Mouse (Mus musculus) limb, embryonic 14.5 days (tissue): ENCODE measurements around the gene Ephb1. TPM values are rescaled to one million over a fixed set of nuclear protein-coding genes. Genes with fewer than 3 reads are reported as not detected.

Experiments used
- ATAC-seq: fragments of 200-750 bp; cut with Nextera tagmentation; 2 replicates; pipeline ENCODE4 v1.8.0; 2017; ENCODE audit warnings: low read depth, moderate number of reproducible peaks, moderate TSS enrichment; ENCODE audit not compliant: low FRiP score
- DNase-seq: peaks from one replicate; pipeline ENCODE4 v3.0.0-alpha.2; 2015; ENCODE audit warnings: low spot score
- H3K27ac ChIP-seq: fragments of 300-500 bp; sonication (generic); replicated peaks from 2 replicates; pipeline ENCODE4 v1.5.1; 2014; ENCODE audit warnings: low read depth, mild to moderate bottlenecking, low read length, moderate library complexity, mixed read lengths
- H3K27me3 ChIP-seq: fragments of 300-500 bp; sonication (generic); 2 replicates; pipeline ENCODE4 v1.6.1; 2014; ENCODE audit warnings: low read length, mixed read lengths; ENCODE audit not compliant: control insufficient read depth, insufficient read depth
- H3K36me3 ChIP-seq: fragments of 300-500 bp; sonication (generic); 2 replicates; pipeline ENCODE4 v1.6.1; 2014; ENCODE audit warnings: mild to moderate bottlenecking, low read length, moderate library complexity, mixed read lengths; ENCODE audit not compliant: control insufficient read depth, insufficient read depth
- H3K4me1 ChIP-seq: fragments of 300-500 bp; sonication (generic); 2 replicates; pipeline ENCODE4 v1.6.1; 2014; ENCODE audit warnings: antibody characterized with exemption, low read length, mixed read lengths; ENCODE audit not compliant: control insufficient read depth, insufficient read depth
- H3K4me2 ChIP-seq: fragments of 300-500 bp; sonication (generic); replicated peaks from 2 replicates; pipeline ENCODE4 v1.6.1; 2014; ENCODE audit warnings: low read depth, mild to moderate bottlenecking, low read length, moderate library complexity; ENCODE audit not compliant: severe bottlenecking
- H3K4me3 ChIP-seq: fragments of 300-500 bp; sonication (generic); replicated peaks from 2 replicates; pipeline ENCODE4 v1.5.1; 2014; ENCODE audit warnings: low read length
- H3K9ac ChIP-seq: fragments of 300-500 bp; sonication (generic); 2 replicates; pipeline ENCODE4 v1.6.1; 2014; ENCODE audit warnings: mild to moderate bottlenecking, low read depth, low read length, moderate library complexity; ENCODE audit not compliant: severe bottlenecking
- H3K9me3 ChIP-seq: fragments of 300-500 bp; sonication (generic); 2 replicates; pipeline ENCODE4 v1.6.1; 2016; ENCODE audit warnings: low read length; ENCODE audit not compliant: control insufficient read depth
- POLR2A ChIP-seq: fragments of 200-500 bp; IDR thresholded peaks from 2 replicates; pipeline ENCODE4 v1.8.0; 2012; ENCODE audit warnings: inconsistent platforms, mild to moderate bottlenecking, moderate library complexity, borderline replicate concordance; ENCODE audit not compliant: insufficient read depth, insufficient read length; ENCODE audit errors: extremely low read depth
- WGBS: fragments of 180-500 bp; shearing (Covaris S2); extraction: QIAGEN DNeasy Blood & Tissue Kit; methylation state at CpG from one replicate; pipeline ENCODE4 v1.1.7; 2014; 5-methylcytosine and 5-hydroxymethylcytosine counted together
- polyA plus RNA-seq, 2 experiments: library from polyadenylated mRNA; depleted of rRNA in 1 of 2; stranded (reverse) in 1 of 2; unstranded in 1 of 2; fragments of >200 nt; fragmentation: Nextera tagmentation in 1 of 2; extraction: Ambion mirVana in 1 of 2; gene quantifications; 2 replicates each; pipeline versions ENCODE4 v1.2.1 to v1.2.3; 2012 to 2014

Gene Ephb1
- polyA plus RNA-seq, 2 experiments = 4.1 TPM

DNA sequence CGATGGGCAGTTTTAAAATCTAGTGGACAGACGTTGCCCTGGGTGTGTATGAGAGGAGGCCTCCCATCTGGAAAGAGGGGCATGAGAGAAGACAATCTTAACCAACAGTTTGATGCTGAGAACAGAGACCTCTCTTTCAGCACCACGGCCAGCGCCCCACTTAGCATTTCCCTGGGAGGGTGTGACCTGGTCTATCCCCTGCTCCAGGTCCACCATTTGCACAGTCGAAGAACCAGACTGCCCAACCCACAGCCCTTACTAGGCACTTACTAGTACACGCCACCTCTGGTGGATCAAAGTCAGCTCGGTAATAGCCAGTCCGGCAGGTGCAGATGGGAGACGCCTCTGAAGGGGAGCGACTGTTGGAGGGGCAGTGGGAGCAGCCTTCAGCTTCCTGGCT, 287.9 kb downstream of the Ephb1 start:
- ATAC-seq = no peak

DNA sequence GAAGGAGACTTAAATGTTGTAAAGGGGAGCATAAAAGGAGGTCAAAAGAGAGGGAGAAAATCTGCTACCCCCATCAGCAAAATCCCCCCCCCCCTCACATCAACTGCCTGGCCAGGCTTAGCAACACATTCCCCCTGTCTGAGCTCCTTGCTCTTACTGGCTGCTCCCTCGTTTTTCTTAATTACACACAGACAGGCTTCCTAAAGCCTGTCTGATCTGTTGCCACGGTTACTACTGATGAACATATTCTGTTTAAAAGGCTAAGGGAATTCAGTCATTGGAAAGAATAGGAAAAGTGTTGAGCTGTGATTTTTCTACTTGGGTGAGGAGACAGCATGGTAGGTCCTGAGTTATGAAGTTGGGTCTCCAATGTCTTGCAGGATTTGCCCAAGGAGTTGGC, 308.6 kb downstream of the Ephb1 start:
- Histone ChIP-seq H3K27me3 (no peaks in the 10 kb centered on the region), H3K9me3 (no peaks in the 10 kb centered on the region), H3K4me1 (no peaks in the 10 kb centered on the region), H3K9ac (no peak overlapping the region), H3K4me2 (no peak overlapping the region), H3K36me3 (no peaks in the 10 kb centered on the region), H3K27ac (no peak overlapping the region), H3K4me3 (no peak overlapping the region)
- no peak for TF ChIP-seq POLR2A
- no peak for DNase-seq
- no peak for ATAC-seq
- 26% methylated on average over 2 of the region's 2 CpGs for WGBS

More for the DNA sequence above, 287.9 kb downstream of the Ephb1 start:
- Histone ChIP-seq H3K36me3 (no peaks in the 10 kb centered on the region), H3K4me2 (no peak overlapping the region), H3K9me3 (no peaks in the 10 kb centered on the region), H3K27me3 (no peaks in the 10 kb centered on the region), H3K4me3 (no peak overlapping the region), H3K4me1 (no peaks in the 10 kb centered on the region), H3K9ac (no peak overlapping the region), H3K27ac (no peak overlapping the region)
- WGBS = 62% methylated on average over 10 of the region's 10 CpGs
- peak; percentile 64 for DNase-seq
- no peak for TF ChIP-seq POLR2A

DNA sequence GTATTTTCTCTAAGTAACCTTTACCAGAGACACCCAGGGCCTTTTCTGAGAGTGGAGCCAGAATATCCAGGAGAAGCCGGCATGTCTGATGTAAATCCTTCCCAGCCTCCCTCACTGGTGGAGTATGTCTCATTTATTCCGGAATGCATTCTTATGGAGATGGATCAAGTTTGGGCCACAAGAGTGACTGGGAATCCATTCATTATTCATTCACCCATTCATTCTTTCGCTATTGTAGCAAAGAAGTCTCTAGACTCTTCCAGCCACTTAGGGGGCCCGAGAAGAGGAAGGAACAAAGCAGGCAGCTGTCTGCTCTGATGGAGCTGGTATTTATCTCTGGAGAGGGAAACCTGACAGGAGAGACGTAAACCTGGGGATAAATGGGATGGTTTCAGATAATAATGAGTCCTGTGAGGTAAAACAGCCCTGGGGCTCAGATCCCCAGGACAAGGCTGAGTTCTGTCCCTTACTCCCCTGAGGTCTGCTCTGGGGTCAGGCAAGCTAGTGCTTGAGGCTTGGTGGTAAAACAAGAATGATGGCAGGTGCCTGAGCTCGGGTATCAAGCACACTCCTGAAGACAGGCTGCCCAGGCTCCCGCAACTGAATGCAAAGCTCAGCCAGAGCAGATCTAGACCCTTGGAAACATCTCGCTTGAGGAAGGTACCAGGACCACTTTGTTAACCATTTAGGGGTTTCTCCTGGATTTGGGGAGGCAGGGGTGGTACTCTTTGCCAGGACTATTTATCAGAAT, 309.2 kb downstream of the Ephb1 start:
- Histone ChIP-seq H3K27me3 (no peaks in the 10 kb centered on the region), H3K36me3 (no peaks in the 10 kb centered on the region), H3K4me3 (no peak overlapping the region), H3K9me3 (no peaks in the 10 kb centered on the region), H3K9ac (no peak overlapping the region), H3K4me1 (no peaks in the 10 kb centered on the region), H3K4me2 (no peak overlapping the region), H3K27ac (no peak overlapping the region)
- no peak for TF ChIP-seq POLR2A
- DNase-seq (no peak), ATAC-seq (no peak)
- 42% methylated on average over 8 of the region's 8 CpGs for WGBS

DNA sequence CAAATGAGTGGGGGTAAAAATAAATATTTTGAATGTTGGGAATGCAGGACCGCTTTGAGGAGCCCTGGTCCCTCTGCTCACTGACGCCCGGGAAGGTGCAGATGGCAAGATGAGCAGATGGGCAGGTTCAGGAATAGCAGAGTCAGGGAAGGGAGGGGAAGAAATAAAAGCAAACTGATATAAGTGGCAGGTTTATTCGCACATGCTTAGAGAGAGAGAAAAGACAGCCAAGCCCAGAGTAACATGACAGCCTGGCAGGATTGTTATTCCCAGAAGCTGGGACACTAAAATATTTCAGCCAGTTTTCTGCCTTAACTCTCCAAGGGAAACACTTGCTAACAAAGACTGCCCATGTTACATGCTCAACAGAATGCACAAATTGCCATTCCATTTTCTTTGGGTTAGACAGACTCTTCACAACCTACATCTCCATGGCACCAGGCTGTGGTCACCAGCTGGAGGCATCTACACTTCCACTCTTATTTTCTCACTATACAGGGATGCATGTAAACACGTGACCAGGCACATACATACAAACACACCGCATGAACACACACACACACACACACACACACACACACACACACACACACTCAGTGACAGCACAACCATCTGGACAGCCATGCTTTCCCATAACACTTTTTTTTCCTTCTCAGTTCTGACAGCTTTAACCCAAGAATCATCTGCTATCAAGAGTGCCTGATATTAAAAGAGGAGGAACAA, 315.3 kb downstream of the Ephb1 start:
- Histone ChIP-seq H3K36me3 (no peaks in the 10 kb centered on the region), H3K4me2 (no peak overlapping the region), H3K9me3 (no peaks in the 10 kb centered on the region), H3K27me3 (no peaks in the 10 kb centered on the region), H3K9ac (no peak overlapping the region), H3K4me1 (no peaks in the 10 kb centered on the region), H3K4me3 (no peak overlapping the region), H3K27ac (no peak overlapping the region)
- ATAC-seq = no peak
- DNase-seq = no peak
- TF ChIP-seq POLR2A = no peak
- 80% methylated on average over 6 of the region's 6 CpGs for WGBS

DNA sequence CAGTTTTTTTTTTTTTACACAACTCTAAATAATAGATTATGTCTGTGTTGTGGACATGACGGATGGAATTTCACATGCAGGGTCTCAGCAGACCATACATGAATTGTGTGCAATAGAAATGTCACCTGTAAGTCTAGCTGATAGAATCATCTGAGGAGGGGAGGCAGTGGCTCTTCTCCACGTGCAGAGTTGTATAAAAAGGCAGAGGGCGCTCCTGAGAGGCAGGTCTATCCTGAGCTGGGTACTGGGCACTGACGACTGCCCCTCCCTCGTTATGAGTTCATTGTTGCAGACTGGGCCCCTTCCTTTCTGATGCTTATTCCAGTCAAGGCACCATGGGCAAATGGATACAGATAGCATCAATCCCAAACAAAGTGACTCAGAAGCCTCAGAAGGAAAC, 318.4 kb downstream of the Ephb1 start:
- Histone ChIP-seq H3K4me3 (no peak overlapping the region), H3K27ac (no peak overlapping the region), H3K9ac (no peak overlapping the region), H3K36me3 (no peaks in the 10 kb centered on the region), H3K27me3 (no peaks in the 10 kb centered on the region), H3K4me2 (no peak overlapping the region), H3K4me1 (no peaks in the 10 kb centered on the region), H3K9me3 (no peaks in the 10 kb centered on the region)
- ATAC-seq (no peak), DNase-seq (no peak)
- WGBS = 72% methylated on average over 5 of the region's 5 CpGs
- no peak for TF ChIP-seq POLR2A
